Mouse (Mus musculus) kidney, postnatal 0 days (tissue): ENCODE data around the gene Gpr68. TPM values are rescaled to one million over a fixed set of nuclear protein-coding genes. Genes with fewer than 3 reads are reported as not detected.
A peak's percentile ranks its signal among the peaks of the same experiment; 100 is the strongest.

ENCODE experiments used
- ATAC-seq: fragments of 200-750 bp; cut with Nextera tagmentation; replicated peaks from 2 replicates; pipeline ENCODE4 v1.8.0; 2017; ENCODE audit warnings: low read depth, moderate number of reproducible peaks, moderate TSS enrichment, moderate library complexity; ENCODE audit not compliant: low FRiP score
- DNase-seq: peaks from one replicate; pipeline ENCODE4 v3.0.0-alpha.2; 2016; ENCODE audit warnings: low spot score
- H3K27ac ChIP-seq: fragments of 300-500 bp; sonication (generic); 2 replicates; pipeline ENCODE4 v1.5.1; 2014; ENCODE audit warnings: mild to moderate bottlenecking
- H3K27me3 ChIP-seq: fragments of 300-500 bp; sonication (generic); 2 replicates; pipeline ENCODE4 v1.6.1; 2014; ENCODE audit warnings: low read length, mixed read lengths; ENCODE audit not compliant: insufficient read depth
- H3K36me3 ChIP-seq: fragments of 300-500 bp; sonication (generic); 2 replicates; pipeline ENCODE4 v1.6.1; 2014; ENCODE audit warnings: low read length, mixed read lengths; ENCODE audit not compliant: insufficient read depth
- H3K4me1 ChIP-seq: fragments of 300-500 bp; sonication (generic); replicated peaks from 2 replicates; pipeline ENCODE4 v1.6.1; 2014; ENCODE audit warnings: antibody characterized with exemption, low read length, mixed read lengths; ENCODE audit not compliant: insufficient read depth
- H3K4me2 ChIP-seq: fragments of 300-500 bp; sonication (generic); 2 replicates; pipeline ENCODE4 v1.6.1; 2014; ENCODE audit warnings: mild to moderate bottlenecking, low read length, moderate library complexity, mixed read lengths
- H3K4me3 ChIP-seq: fragments of 300-500 bp; sonication (generic); replicated peaks from 2 replicates; pipeline ENCODE4 v1.5.1; 2014; ENCODE audit warnings: low read depth, low read length
- H3K9ac ChIP-seq: fragments of 300-500 bp; sonication (generic); 2 replicates; pipeline ENCODE4 v1.6.1; 2014; ENCODE audit warnings: low read depth, low read length
- H3K9me3 ChIP-seq: fragments of 300-500 bp; sonication (generic); replicated peaks from 2 replicates; pipeline ENCODE4 v1.6.1; 2016; ENCODE audit warnings: low read length, inconsistent platforms, mixed read lengths
- CTCF ChIP-seq: IDR thresholded peaks from 2 replicates; pipeline ENCODE4 v1.5.1; 2016; ENCODE audit warnings: antibody characterized with exemption, low read depth, mild to moderate bottlenecking, moderate library complexity
- WGBS: fragments of 180-500 bp; shearing (Covaris S2); extraction: QIAGEN DNeasy Blood & Tissue Kit; methylation state at CpG from one replicate; pipeline ENCODE4 v1.1.7; 2014; 5-methylcytosine and 5-hydroxymethylcytosine counted together
- polyA plus RNA-seq: library from polyadenylated mRNA; unstranded; fragments of >200 nt; fragmentation: Nextera tagmentation; extraction: Ambion mirVana; gene quantifications from 2 replicates; pipeline ENCODE4 v1.2.1, GENCODE M21; 2015

The Gpr68 gene
- polyA plus RNA-seq, 1 experiment from 2014 or later = 0.36 TPM

DNA sequence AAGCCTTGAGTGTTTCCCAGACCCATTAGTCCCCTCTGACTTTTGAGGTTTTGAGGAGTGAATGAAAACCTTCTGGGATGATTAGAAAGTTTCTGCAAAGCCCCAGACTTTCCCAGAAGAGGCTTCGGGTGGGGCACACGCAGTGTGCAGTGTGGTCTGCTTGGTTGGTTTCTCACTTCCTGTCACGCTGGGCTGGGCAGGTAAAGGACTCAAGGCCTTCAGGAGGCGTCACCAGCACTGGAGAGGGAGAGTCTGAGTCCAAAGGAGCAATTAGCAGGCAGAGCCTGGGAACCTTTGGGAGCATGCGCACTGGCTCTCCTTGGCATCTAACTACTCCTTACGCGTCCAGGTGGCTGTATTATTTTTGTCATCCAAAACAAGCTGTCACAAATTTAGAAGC is 50.2 kb downstream of the Gpr68 start:
- WGBS = 48% methylated on average over 7 of the region's 7 CpGs
- Histone ChIP-seq H3K9ac (no peak overlapping the region), H3K4me3 (no peak overlapping the region), H3K27me3 (no peaks in the 10 kb centered on the region), H3K4me1 (no peaks in the 10 kb centered on the region), H3K36me3 (no peaks in the 10 kb centered on the region), H3K27ac (0 out of 2 replicates have a peak overlapping the region, but pooled peaks have one; percentile 42), H3K4me2 (no peak overlapping the region), H3K9me3 (no peaks in the 10 kb centered on the region)
- DNase-seq (peak; percentile 44), ATAC-seq (peak; percentile 96)
- TF ChIP-seq CTCF = no peak

DNA sequence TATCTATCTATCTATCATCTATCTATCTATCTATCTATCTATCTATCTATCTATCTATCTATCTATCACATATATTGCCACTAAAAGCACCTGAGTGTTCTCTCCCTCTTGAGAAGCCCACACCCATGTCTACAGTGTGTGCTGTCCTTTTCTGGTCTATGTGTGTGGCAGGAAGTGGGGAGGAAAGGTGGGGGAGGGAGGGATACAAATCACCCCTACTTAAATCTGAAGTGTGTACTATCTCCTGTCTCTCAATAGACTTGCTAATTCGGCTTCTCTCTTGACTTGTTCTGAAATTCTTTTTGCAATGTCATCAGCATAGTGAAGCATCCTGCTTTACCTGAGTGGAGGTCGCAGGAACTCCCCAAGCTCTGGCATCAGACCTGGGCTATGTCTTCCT is 51.7 kb downstream of the Gpr68 start:
- DNase-seq = no peak
- TF ChIP-seq CTCF = no peak
- WGBS = 76% methylated on average over 2 of the region's 2 CpGs

DNA sequence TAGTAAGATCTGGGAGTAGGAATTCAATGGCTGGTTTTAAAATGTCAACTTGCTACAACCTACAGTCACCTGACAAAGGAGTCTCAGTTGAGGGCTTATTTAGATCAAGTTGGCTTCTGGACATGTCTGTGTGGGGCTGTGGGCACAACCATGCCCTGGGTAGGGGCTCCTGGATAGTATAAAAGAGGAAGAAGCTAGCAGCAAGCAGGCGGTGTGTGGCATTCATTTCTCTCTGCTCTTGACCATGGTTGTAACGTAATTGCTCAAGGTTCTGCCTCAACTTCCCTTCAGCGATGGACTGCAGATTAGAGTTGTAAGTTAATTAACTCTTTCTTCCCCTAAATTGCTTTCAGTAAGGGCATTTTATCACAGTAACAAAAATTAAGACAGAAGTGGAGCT is 55.6 kb downstream of the Gpr68 start:
- WGBS = 77% methylated on average over 3 of the region's 3 CpGs
- TF ChIP-seq CTCF = no peak
- Histone ChIP-seq H3K4me1 (no peaks in the 10 kb centered on the region), H3K36me3 (no peaks in the 10 kb centered on the region), H3K9me3 (no peaks in the 10 kb centered on the region), H3K27me3 (no peaks in the 10 kb centered on the region), H3K4me3 (no peak overlapping the region), H3K27ac (no peak overlapping the region), H3K9ac (no peak overlapping the region), H3K4me2 (no peak overlapping the region)
- no peak for DNase-seq
- no peak for ATAC-seq

More for the DNA sequence above, 51.7 kb downstream of the Gpr68 start:
- ATAC-seq = no peak
- no peaks in the 10 kb centered on the region for H3K4me1 ChIP-seq
- H3K4me3 ChIP-seq = no peak overlapping the region
- no peak overlapping the region for H3K4me2 ChIP-seq
- no peaks in the 10 kb centered on the region for H3K9me3 ChIP-seq
- H3K9ac ChIP-seq = no peak overlapping the region
- no peaks in the 10 kb centered on the region for H3K27me3 ChIP-seq
- H3K27ac ChIP-seq = no peak overlapping the region
- H3K36me3 ChIP-seq = no peaks in the 10 kb centered on the region

GRCm38 (mm10) chr12:100849421-100850138 is 58.4 kb downstream of the Gpr68 start:
- H3K36me3 ChIP-seq = no peaks in the 10 kb centered on the region
- no peaks in the 10 kb centered on the region for H3K4me1 ChIP-seq
- no peaks in the 10 kb centered on the region for H3K27me3 ChIP-seq
- H3K27ac ChIP-seq = no peak overlapping the region
- no peak overlapping the region for H3K9ac ChIP-seq
- peak; percentile 88 for DNase-seq
- no peak overlapping the region for H3K4me2 ChIP-seq
- H3K9me3 ChIP-seq = no peaks in the 10 kb centered on the region
- TF ChIP-seq CTCF = peak; percentile 91
- ATAC-seq = peak; percentile 63; the same call in 1 of the 2 replicates
- WGBS = 72% methylated on average over 7 of the region's 7 CpGs
- H3K4me3 ChIP-seq = no peak overlapping the region

- WGBS = 22% methylated on average over 11 of the region's 11 CpGs
- DNase-seq = peak; percentile 28
Observed at GRCm38 (mm10) chr12:100847437-100848080, 60.4 kb downstream of the Gpr68 start.

GRCm38 (mm10) chr12:100846566-100846965 is 61.4 kb downstream of the Gpr68 start:
- H3K4me3 ChIP-seq = no peak overlapping the region
- no peaks in the 10 kb centered on the region for H3K4me1 ChIP-seq
- TF ChIP-seq CTCF = no peak
- ATAC-seq (no peak), DNase-seq (no peak)
- H3K9ac ChIP-seq = no peak overlapping the region
- WGBS = 30% methylated on average over 1 of the region's 1 CpGs
- H3K4me2 ChIP-seq = no peak overlapping the region
- H3K27me3 ChIP-seq = no peaks in the 10 kb centered on the region
- no peaks in the 10 kb centered on the region for H3K36me3 ChIP-seq
- no peak overlapping the region for H3K27ac ChIP-seq
- H3K9me3 ChIP-seq = no peaks in the 10 kb centered on the region

More at GRCm38 (mm10) chr12:100847437-100848080, 60.4 kb downstream of the Gpr68 start:
- no peak overlapping the region for H3K9ac ChIP-seq
- no peak overlapping the region for H3K4me2 ChIP-seq
- no peaks in the 10 kb centered on the region for H3K4me1 ChIP-seq
- no peaks in the 10 kb centered on the region for H3K27me3 ChIP-seq
- no peak for TF ChIP-seq CTCF
- H3K36me3 ChIP-seq = no peaks in the 10 kb centered on the region
- no peak overlapping the region for H3K4me3 ChIP-seq
- H3K9me3 ChIP-seq = no peaks in the 10 kb centered on the region
- no peak for ATAC-seq
- no peak overlapping the region for H3K27ac ChIP-seq
